Comparison of ENCODE assay signal across 8 mouse cellular contexts in the genomic region with DNA sequence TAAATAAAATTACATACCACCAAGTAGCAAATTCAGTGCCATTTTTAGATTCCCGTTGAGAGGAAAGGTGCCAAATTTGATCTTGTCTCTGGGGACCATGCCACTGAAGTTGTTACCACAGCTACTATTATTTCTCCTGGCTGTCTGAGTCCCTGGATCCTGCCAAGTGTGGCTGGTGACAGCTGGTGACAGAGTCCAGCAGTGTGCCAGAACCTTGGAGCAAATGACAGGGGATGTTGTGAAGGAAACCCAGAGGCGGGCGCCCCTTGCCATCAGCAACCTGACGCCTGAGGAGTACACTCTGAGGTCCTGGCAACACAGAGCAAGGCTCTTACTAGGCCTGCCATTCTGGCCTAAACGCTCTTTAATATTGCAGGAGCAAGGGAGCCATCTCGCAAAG.
DNase-seq lines count a peak whose midpoint lies in the region; ATAC-seq lines count a peak whose summit lies in the region.

No protein-coding gene starts in this region.

- DNase-seq in lung, postnatal 10 days: peak; percentile 4
- no peak for DNase-seq in lung, adult 18-20 months
- peak; percentile 61 for DNase-seq in heart, adult 8-10 months (ENCODE audit: low spot score)
- peak; percentile 68 for DNase-seq in layer of hippocampus, adult 9-11 months
- peak; percentile 29 to 56 for DNase-seq in right cerebral cortex, postnatal 36 days (ENCODE audit: low spot score in 2 of 2)
- no peak for DNase-seq in embryo, embryonic 9.5 days (ENCODE audit: extremely low spot score)
- DNase-seq in kidney, postnatal 14 days: no peak

- no peak for ATAC-seq in granulocyte monocyte progenitor cell, adult 5-6 weeks (replicated peaks; ENCODE audit: poor library complexity, severe bottlenecking)

Comparison
In these comparisons a context has a peak if more than half of its experiments do, and no peak if none do; other contexts are left out.
1. DNase-seq: peak in lung, postnatal 10 days (single experiment), heart, adult 8-10 months (single experiment), layer of hippocampus, adult 9-11 months (single experiment) and right cerebral cortex, postnatal 36 days (2 of 2); none in lung, adult 18-20 months (0 of 2), embryo, embryonic 9.5 days (single experiment) and kidney, postnatal 14 days (single experiment).